17 mouse cellular contexts compared by ENCODE assay signal in the genomic region with DNA sequence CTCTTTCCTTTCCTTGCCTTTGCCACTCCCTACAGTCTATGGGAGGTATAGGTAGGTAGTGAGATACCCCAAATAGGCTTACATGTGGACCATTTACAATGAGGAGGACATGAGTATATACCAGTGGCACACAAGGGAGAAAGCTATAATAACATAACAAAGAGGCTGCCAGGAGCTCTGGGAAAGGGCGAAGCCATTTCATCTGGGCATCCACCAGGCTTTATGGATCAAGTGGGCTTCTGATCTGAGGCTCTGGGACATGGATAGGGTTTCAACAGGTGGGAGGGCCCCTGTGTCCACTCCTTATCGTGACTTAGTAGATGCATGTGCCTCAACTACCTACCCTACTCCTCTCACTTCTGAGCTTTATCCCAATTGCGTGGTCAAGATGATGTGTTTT.
"Had no signal": no experiment of that assay in that cellular context is flagged by ENCODE, and none has a peak within 500 bp of the region (broad histone marks: within the 10 kb centered on the region; RNA-seq: fewer than 3 reads in every experiment).

No protein-coding gene starts in this region.

- DNase-seq: lung, adult 2 months; lung, postnatal 14 days; lung, postnatal 36 days; right cerebral cortex, postnatal 14 days; thymus, adult 2 months; thymus, postnatal 25 days; thymus, postnatal 4 days had no signal

- H3K4me3 ChIP-seq: lung, embryonic 15.5 days; megakaryocyte, embryonic 14.5 days; midbrain, embryonic 13.5 days; midbrain, embryonic 15.5 days; neural tube, embryonic 12.5 days; stomach, embryonic 15.5 days had no signal

- H3K4me1 ChIP-seq: lung, embryonic 15.5 days; megakaryocyte, embryonic 14.5 days; midbrain, embryonic 13.5 days; midbrain, embryonic 15.5 days; neural tube, embryonic 12.5 days; stomach, embryonic 15.5 days had no signal

- H3K9me3 ChIP-seq: lung, embryonic 15.5 days; megakaryocyte, embryonic 14.5 days; midbrain, embryonic 13.5 days; midbrain, embryonic 15.5 days; neural tube, embryonic 12.5 days; stomach, embryonic 15.5 days had no signal

- H3K9ac ChIP-seq: lung, embryonic 15.5 days; midbrain, embryonic 13.5 days; midbrain, embryonic 15.5 days; neural tube, embryonic 12.5 days; stomach, embryonic 15.5 days had no signal

- H3K27ac ChIP-seq: lung, embryonic 15.5 days; macrophage; midbrain, embryonic 13.5 days; midbrain, embryonic 15.5 days; neural tube, embryonic 12.5 days; stomach, embryonic 15.5 days; stomach, postnatal 0 days had no signal

- H3K36me3 ChIP-seq: lung, embryonic 15.5 days; midbrain, embryonic 13.5 days; midbrain, embryonic 15.5 days; neural tube, embryonic 12.5 days; stomach, embryonic 15.5 days had no signal

- H3K27me3 ChIP-seq: lung, embryonic 15.5 days; megakaryocyte, embryonic 14.5 days; midbrain, embryonic 13.5 days; midbrain, embryonic 15.5 days; neural tube, embryonic 12.5 days; stomach, embryonic 15.5 days had no signal

- ATAC-seq: lung, postnatal 0 days; midbrain, embryonic 13.5 days; midbrain, embryonic 15.5 days had no signal

- H3K4me2 ChIP-seq: lung, embryonic 15.5 days; midbrain, embryonic 11.5 days; midbrain, embryonic 13.5 days; midbrain, embryonic 15.5 days; neural tube, embryonic 12.5 days; stomach, embryonic 15.5 days had no signal
